Mouse (Mus musculus): ENCODE measurements around the gene Kctd12b. TPM values are rescaled to one million over a fixed set of nuclear protein-coding genes. Genes with fewer than 3 reads are reported as not detected.

Kctd12b gene
- polyA plus RNA-seq, 1 experiment from 2014 or later: 5.1 TPM

GRCm38 (mm10) chrX:153640615-153641014, 55.6 kb downstream of the Kctd12b start:
- WGBS: 63% methylated on average over 3 of the region's 3 CpGs

GRCm38 (mm10) chrX:153636247-153636646, 59.9 kb downstream of the Kctd12b start:
- no peaks in the 10 kb centered on the region for H3K4me1 ChIP-seq (replicated peaks)
- WGBS: 6% methylated on average over 1 of the region's 1 CpGs
- H3K4me2 ChIP-seq (replicated peaks): no peak overlapping the region
- no peak for ATAC-seq
- no peak overlapping the region for H3K27ac ChIP-seq
- no peaks in the 10 kb centered on the region for H3K9me3 ChIP-seq
- no peak overlapping the region for H3K4me3 ChIP-seq (replicated peaks)
- no peaks in the 10 kb centered on the region for H3K27me3 ChIP-seq (replicated peaks)
- H3K36me3 ChIP-seq: no peaks in the 10 kb centered on the region
- H3K9ac ChIP-seq: no peak overlapping the region

More at GRCm38 (mm10) chrX:153640615-153641014, 55.6 kb downstream of the Kctd12b start:
- no peak for ATAC-seq
- no peaks in the 10 kb centered on the region for H3K27me3 ChIP-seq (replicated peaks)
- no peak overlapping the region for H3K4me3 ChIP-seq (replicated peaks)
- no peaks in the 10 kb centered on the region for H3K9me3 ChIP-seq
- no peak overlapping the region for H3K4me2 ChIP-seq (replicated peaks)
- no peaks in the 10 kb centered on the region for H3K36me3 ChIP-seq
- no peak overlapping the region for H3K27ac ChIP-seq
- H3K9ac ChIP-seq: no peak overlapping the region
- H3K4me1 ChIP-seq (replicated peaks): no peaks in the 10 kb centered on the region

Other genes with a start within 250 kb of the Kctd12b start
- 18.5 and 19.9 TPM in 2 replicates for gene Ubqln2, start 198.2 kb downstream of the Kctd12b start, polyA plus RNA-seq (2015; fragmentation: Nextera tagmentation; extraction: Ambion mirVana)
- not detected in 2 replicates for gene Cypt3, start 137.8 kb downstream of the Kctd12b start, polyA plus RNA-seq (2015; fragmentation: Nextera tagmentation; extraction: Ambion mirVana)
- 81.2 and 85.4 TPM in 2 replicates for gene Nbdy, start 27.2 kb upstream of the Kctd12b start, polyA plus RNA-seq (2015; fragmentation: Nextera tagmentation; extraction: Ambion mirVana)
- 12.8 and 13.5 TPM in 2 replicates for gene Spin2c, start 135.8 kb upstream of the Kctd12b start, polyA plus RNA-seq (2015; fragmentation: Nextera tagmentation; extraction: Ambion mirVana)